Mouse (Mus musculus): ENCODE results near the gene Thop1. TPM values are rescaled to one million over a fixed set of nuclear protein-coding genes. Genes with fewer than 3 reads are reported as not detected.
A peak's percentile ranks its signal among the peaks of the same experiment; 100 is the strongest.
"Not testable (repeated sequence)": the region's sequence is repeated elsewhere in the genome, so short reads cannot be mapped to it uniquely, and the experiment has no call there.

Gene Thop1
- 20.1 and 25.8 TPM in 2 replicates for polyA plus RNA-seq (2015; fragmentation: Nextera tagmentation; extraction: Ambion mirVana)

- peak; percentile 100 for DNase-seq (ENCODE audit: low spot score)
Observed at GRCm38 (mm10) chr10:81069836-81070235, at the start of gene Thop1. Thop1 (plus strand) TSS chr10:81070035.

- no peak for DNase-seq (ENCODE audit: low spot score)
Observed at GRCm38 (mm10) chr10:81020207-81020606, 49.6 kb upstream of the Thop1 start.

- DNase-seq (ENCODE audit: low spot score): no peak
Observed at GRCm38 (mm10) chr10:81021547-81022110, 48.2 kb upstream of the Thop1 start.

- DNase-seq (ENCODE audit: low spot score): no peak
Observed at GRCm38 (mm10) chr10:81022744-81023143, 47.1 kb upstream of the Thop1 start.

GRCm38 (mm10) chr10:81024346-81024937 lies 45.4 kb upstream of the Thop1 start:
- DNase-seq (ENCODE audit: low spot score): no peak

- DNase-seq (ENCODE audit: low spot score): no peak
Observed at GRCm38 (mm10) chr10:81025047-81025621, 44.7 kb upstream of the Thop1 start.

GRCm38 (mm10) chr10:81025639-81026275 lies 44.1 kb upstream of the Thop1 start, which contains the start of gene Diras1:
Diras1 (minus strand) TSS chr10:81025662.
- DNase-seq (ENCODE audit: low spot score): no peak

- DNase-seq (ENCODE audit: low spot score): no peak
Observed at GRCm38 (mm10) chr10:81026857-81027256, 43.0 kb upstream of the Thop1 start.

- DNase-seq (ENCODE audit: low spot score): no peak
Observed at GRCm38 (mm10) chr10:81027331-81027730, 42.5 kb upstream of the Thop1 start.

- no peak for DNase-seq (ENCODE audit: low spot score)
Observed at GRCm38 (mm10) chr10:81028219-81028618, 41.6 kb upstream of the Thop1 start.

GRCm38 (mm10) chr10:81029031-81029430 lies 40.8 kb upstream of the Thop1 start:
- DNase-seq (ENCODE audit: low spot score): no peak

- DNase-seq (ENCODE audit: low spot score): no peak
Observed at GRCm38 (mm10) chr10:81033586-81033985, 36.2 kb upstream of the Thop1 start.

- DNase-seq (ENCODE audit: low spot score): no peak
Observed at GRCm38 (mm10) chr10:81036251-81036650, 33.6 kb upstream of the Thop1 start.

- peak; percentile 98 for DNase-seq (ENCODE audit: low spot score)
Observed at GRCm38 (mm10) chr10:81036988-81037580, 32.8 kb upstream of the Thop1 start, which contains the start of gene Slc39a3. Slc39a3 (minus strand) TSS chr10:81037426.

- peak; percentile 77 for DNase-seq (ENCODE audit: low spot score)
Observed at GRCm38 (mm10) chr10:81041458-81042175, 28.2 kb upstream of the Thop1 start.

- not testable (repeated sequence) for DNase-seq (ENCODE audit: low spot score)
Observed at GRCm38 (mm10) chr10:81045246-81045645, 24.6 kb upstream of the Thop1 start.

GRCm38 (mm10) chr10:81050645-81051044 lies 19.2 kb upstream of the Thop1 start:
- peak; percentile 50 for DNase-seq (ENCODE audit: low spot score)

- DNase-seq (ENCODE audit: low spot score): no peak
Observed at GRCm38 (mm10) chr10:81051133-81051532, 18.7 kb upstream of the Thop1 start.

GRCm38 (mm10) chr10:81052577-81052976 lies 17.3 kb upstream of the Thop1 start:
- no peak for DNase-seq (ENCODE audit: low spot score)

- no peak for DNase-seq (ENCODE audit: low spot score)
Observed at GRCm38 (mm10) chr10:81055169-81055568, 14.7 kb upstream of the Thop1 start.

GRCm38 (mm10) chr10:81055802-81056340 lies 14.0 kb upstream of the Thop1 start:
- DNase-seq (ENCODE audit: low spot score): not testable (repeated sequence)

Data from thymus, postnatal 0 days (tissue).